Mouse (Mus musculus): ENCODE results near the gene 2310034G01Rik. TPM values are rescaled to one million over a fixed set of nuclear protein-coding genes. Genes with fewer than 3 reads are reported as not detected.
A peak's percentile ranks its signal among the peaks of the same experiment; 100 is the strongest.

The 2310034G01Rik gene
- polyA plus RNA-seq, 1 experiment from 2014 or later: 1.8 TPM

DNA sequence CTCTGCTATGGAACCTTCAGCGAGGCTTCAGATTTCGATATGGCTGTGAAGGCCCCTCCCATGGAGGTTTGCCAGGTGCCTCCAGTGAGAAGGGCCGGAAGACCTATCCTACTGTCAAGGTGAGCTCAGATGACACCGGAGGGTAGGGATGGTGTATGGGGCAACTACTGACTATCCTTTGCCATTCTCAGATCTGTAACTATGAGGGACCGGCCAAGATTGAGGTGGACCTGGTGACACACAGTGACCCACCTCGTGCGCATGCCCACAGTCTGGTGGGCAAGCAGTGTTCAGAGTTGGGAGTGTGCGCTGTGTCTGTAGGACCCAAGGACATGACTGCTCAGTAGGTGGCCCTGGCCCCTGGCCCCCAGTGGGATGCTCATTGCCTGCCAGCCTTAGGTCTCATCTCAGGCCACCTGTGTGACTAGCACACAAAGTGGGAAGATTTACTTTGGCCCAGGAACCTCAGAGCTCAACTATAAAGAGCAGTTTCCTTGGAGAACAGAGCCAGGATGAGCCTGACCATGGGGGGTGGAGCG lies 43.3 kb downstream of the 2310034G01Rik start:
- Histone ChIP-seq H3K4me2 (ENCODE audit: low read depth, low read length) (no peak overlapping the region), H3K36me3 (ENCODE audit: control insufficient read depth, insufficient read depth, low read length) (peaks cover 12% of the 10 kb centered on the region; the same call in 1 of the 2 replicates), H3K4me1 (ENCODE audit: control insufficient read depth, insufficient read depth, low read length) (peaks cover 18% of the 10 kb centered on the region), H3K9me3 (replicated peaks; ENCODE audit: control insufficient read depth, low read length) (no peaks in the 10 kb centered on the region), H3K4me3 (replicated peaks; ENCODE audit: low read length) (no peak overlapping the region), H3K9ac (ENCODE audit: low read length) (no peak overlapping the region), H3K27ac (ENCODE audit: low read length) (no peak overlapping the region), H3K27me3 (ENCODE audit: control insufficient read depth, insufficient read depth, low read length) (no peaks in the 10 kb centered on the region)
- no peak for ATAC-seq (ENCODE audit: insufficient read depth, low FRiP score)
- WGBS: 89% methylated on average over 9 of the region's 9 CpGs

DNA sequence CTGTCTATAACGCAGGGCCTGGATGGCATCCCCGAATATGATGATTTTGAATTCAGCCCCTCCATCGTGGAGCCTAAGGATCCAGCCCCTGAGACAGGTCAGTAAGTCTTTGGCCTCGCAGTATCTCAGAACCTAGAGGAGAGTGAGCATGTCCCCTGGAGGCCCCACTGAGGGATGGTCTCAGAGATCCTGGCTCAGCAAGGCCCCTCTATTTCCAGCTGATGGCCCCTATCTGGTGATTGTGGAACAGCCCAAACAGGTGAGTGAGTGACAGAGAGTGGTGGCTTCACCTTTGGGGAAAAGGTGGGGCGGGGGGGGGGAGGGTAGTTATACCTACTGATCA lies 43.9 kb downstream of the 2310034G01Rik start:
- Histone ChIP-seq H3K4me1 (ENCODE audit: control insufficient read depth, insufficient read depth, low read length) (peaks cover 18% of the 10 kb centered on the region), H3K9ac (ENCODE audit: low read length) (peak overlapping the region; percentile 82), H3K9me3 (replicated peaks; ENCODE audit: control insufficient read depth, low read length) (no peaks in the 10 kb centered on the region), H3K36me3 (ENCODE audit: control insufficient read depth, insufficient read depth, low read length) (0 out of 2 replicates have a peak, but pooled peaks cover 6% of the 10 kb centered on the region), H3K4me2 (ENCODE audit: low read depth, low read length) (peak overlapping the region; percentile 95), H3K4me3 (replicated peaks; ENCODE audit: low read length) (peak overlapping the region; percentile 81), H3K27ac (ENCODE audit: low read length) (peak overlapping the region; percentile 91), H3K27me3 (ENCODE audit: control insufficient read depth, insufficient read depth, low read length) (no peaks in the 10 kb centered on the region)
- ATAC-seq (ENCODE audit: insufficient read depth, low FRiP score): no peak
- WGBS: 51% methylated on average over 5 of the region's 5 CpGs

DNA sequence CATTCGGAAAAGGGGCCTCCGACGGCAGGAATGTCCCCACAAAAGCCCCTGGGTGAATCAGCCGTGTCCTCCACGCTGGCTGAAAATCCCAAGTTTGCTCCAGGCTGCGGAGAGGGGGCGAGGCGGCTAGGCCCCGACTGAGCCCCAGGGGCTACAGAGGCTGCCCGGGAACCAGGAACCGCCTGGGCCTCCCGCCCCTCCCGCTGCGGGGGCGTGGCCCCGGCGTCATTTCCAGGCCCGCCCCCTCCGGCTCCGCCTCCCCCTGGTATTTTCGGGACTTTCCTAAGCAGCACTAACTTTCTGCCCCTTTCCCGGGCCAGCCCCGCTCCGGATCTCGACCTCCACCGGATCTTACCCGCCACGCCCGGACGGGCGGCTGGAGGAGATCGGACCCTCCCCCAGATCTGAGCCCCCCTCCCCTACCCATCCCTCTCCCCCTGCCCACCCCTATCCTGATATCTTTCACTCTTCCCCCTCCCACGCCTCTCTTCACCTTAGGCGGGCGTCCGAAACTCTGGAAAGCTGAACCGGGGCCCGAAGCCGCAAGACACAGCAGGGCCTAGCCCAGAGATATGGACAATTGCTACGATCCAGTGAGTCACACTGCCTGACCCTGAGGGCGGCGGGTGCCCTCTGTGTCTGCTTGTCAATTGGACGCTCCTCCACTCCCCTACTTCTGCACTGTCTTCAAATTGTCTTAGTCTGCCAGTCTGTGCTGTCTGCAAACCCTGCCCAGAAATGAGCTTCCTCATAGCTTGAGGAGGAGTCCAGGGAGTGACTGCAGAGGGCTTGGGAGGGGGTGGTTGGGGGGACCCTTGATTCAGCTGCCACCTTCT lies 44.5 kb downstream of the 2310034G01Rik start:
- ATAC-seq (ENCODE audit: insufficient read depth, low FRiP score): peak; percentile 79
- Histone ChIP-seq H3K9ac (ENCODE audit: low read length) (peak overlapping the region; percentile 82), H3K27me3 (ENCODE audit: control insufficient read depth, insufficient read depth, low read length) (no peaks in the 10 kb centered on the region), H3K4me1 (ENCODE audit: control insufficient read depth, insufficient read depth, low read length) (peaks cover 18% of the 10 kb centered on the region), H3K9me3 (replicated peaks; ENCODE audit: control insufficient read depth, low read length) (no peaks in the 10 kb centered on the region), H3K4me2 (ENCODE audit: low read depth, low read length) (peak overlapping the region; percentile 95), H3K4me3 (replicated peaks; ENCODE audit: low read length) (peak overlapping the region; percentile 81), H3K27ac (ENCODE audit: low read length) (peak overlapping the region; percentile 91), H3K36me3 (ENCODE audit: control insufficient read depth, insufficient read depth, low read length) (0 out of 2 replicates have a peak, but pooled peaks cover under 1% of the 10 kb centered on the region)
- WGBS: under 1% methylated on average over 42 of the region's 43 CpGs

DNA sequence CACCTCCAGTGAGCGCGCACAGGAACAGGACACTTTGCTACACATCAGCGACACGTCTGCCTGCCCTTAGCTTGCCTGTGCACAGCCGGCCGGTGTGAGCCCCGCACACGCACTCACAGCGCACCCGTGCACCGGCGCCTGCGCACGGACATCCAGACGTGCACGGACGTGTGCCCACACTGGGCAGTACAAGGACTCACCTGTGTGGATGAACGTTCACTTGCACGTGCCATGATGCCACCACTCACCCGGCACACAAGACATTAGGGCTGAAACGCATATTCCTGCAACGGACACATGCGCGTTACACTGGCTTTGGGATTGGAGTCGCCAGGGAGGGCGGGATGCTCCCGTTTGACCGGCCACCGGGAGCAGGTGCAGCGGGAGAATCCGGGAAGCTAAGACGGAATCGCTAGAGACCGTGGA lies 45.2 kb downstream of the 2310034G01Rik start:
- peaks cover 18% of the 10 kb centered on the region for H3K4me1 ChIP-seq (ENCODE audit: control insufficient read depth, insufficient read depth, low read length)
- WGBS: under 1% methylated on average over 34 of the region's 34 CpGs
- peak overlapping the region; percentile 95 for H3K4me2 ChIP-seq (ENCODE audit: low read depth, low read length)
- H3K36me3 ChIP-seq (ENCODE audit: control insufficient read depth, insufficient read depth, low read length): no peaks in the 10 kb centered on the region
- peak overlapping the region; percentile 81 for H3K4me3 ChIP-seq (replicated peaks; ENCODE audit: low read length)
- peak overlapping the region; percentile 82 for H3K9ac ChIP-seq (ENCODE audit: low read length)
- peak; percentile 15 for ATAC-seq (ENCODE audit: insufficient read depth, low FRiP score)
- peak overlapping the region; percentile 91 for H3K27ac ChIP-seq (ENCODE audit: low read length)
- H3K9me3 ChIP-seq (replicated peaks; ENCODE audit: control insufficient read depth, low read length): no peaks in the 10 kb centered on the region
- H3K27me3 ChIP-seq (ENCODE audit: control insufficient read depth, insufficient read depth, low read length): no peaks in the 10 kb centered on the region

DNA sequence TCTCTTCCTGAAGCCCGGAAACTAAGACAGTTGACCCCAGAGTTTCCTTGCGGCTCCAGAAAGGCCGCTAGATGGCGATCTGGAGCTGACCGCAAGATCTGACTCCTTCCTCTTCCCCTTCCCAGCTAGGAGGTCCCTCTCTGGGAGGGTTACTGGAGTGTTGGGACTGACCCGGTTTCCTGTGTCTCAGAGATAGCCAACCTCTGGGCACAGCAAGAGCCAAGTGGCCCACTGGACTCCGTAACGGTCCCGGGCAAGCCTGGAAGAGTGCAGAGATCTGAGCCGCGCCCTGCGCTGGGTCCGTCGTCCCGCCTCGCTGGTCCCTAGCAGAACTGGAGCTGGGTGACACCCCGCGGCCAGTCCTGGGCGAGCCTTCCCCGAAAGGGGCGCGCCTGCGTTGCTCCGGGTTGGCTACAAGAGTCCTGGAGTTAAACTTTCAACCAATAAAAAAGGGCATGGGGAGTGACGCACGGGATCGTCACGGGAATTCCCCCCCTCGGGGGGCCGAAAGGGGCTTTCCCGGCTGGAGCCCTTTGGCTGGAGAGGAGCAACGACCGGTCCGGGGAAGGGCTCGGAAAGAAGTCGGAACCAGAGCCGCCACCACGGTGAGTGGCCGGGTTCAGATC lies 45.8 kb downstream of the 2310034G01Rik start, which contains the start of gene Nfkb2:
Gene Nfkb2, plus strand, starts transcription at position 105 of the 626 bp plus-strand sequence.
- Histone ChIP-seq H3K4me2 (ENCODE audit: low read depth, low read length) (peak within 1 kb of the TSS; percentile 95), H3K27ac (ENCODE audit: low read length) (peak within 1 kb of the TSS; percentile 91), H3K9me3 (replicated peaks; ENCODE audit: control insufficient read depth, low read length) (no peaks in the 10 kb centered on the region), H3K9ac (ENCODE audit: low read length) (peak within 1 kb of the TSS; percentile 82), H3K4me1 (ENCODE audit: control insufficient read depth, insufficient read depth, low read length) (peaks cover 18% of the 10 kb centered on the region), H3K36me3 (ENCODE audit: control insufficient read depth, insufficient read depth, low read length) (no peaks in the 10 kb centered on the region), H3K4me3 (replicated peaks; ENCODE audit: low read length) (peak within 1 kb of the TSS; percentile 81), H3K27me3 (ENCODE audit: control insufficient read depth, insufficient read depth, low read length) (no peaks in the 10 kb centered on the region)
- WGBS: under 1% methylated on average over 39 of the region's 39 CpGs
- peak; percentile 93 for ATAC-seq (ENCODE audit: insufficient read depth, low FRiP score)

DNA sequence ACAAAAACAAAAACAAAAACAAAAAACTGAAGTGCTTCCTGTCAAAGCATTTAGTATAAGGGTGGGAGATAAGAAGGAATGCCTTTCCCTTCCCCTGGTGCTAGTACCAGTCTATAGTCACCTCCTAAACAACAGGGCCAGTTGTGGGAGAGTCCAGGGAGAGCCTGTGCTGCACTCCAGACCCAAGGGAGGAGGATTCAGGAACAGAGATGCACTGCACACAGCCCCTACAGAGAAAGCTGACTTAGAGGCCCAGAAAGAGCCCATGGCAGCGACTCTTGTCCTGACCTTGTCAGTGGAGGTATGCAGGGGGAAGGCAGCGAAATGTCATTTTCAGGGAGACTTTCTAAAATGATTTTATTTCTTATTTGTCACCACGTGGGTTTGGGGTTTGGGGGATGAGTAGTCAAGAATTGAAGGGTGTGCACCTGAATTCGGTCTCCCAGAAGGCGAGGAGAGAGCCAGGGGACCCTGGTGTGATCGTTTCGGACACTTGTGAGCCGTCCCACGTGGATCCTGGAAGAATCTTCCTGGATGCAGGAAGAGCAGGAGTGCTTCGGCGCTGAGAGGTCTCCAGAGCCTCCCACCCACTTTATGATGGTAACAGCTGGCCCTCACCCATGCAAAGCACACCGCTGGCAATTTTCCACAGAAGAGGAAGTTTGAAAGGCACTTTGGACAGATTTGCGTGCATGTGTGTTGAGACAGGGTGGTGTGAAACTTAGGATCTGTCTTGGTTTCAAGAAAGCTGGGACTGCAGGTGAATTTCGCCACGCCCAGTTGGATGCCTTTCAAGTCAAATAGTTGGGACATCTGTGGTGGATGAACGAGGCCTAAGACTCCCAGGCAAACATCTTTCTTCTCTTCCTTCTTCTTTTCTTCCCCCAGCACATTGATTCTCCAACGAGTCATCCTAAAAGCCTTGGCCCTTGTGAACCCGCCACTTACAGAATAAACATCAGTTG lies 46.6 kb downstream of the 2310034G01Rik start:
- ATAC-seq (ENCODE audit: insufficient read depth, low FRiP score): no peak
- H3K36me3 ChIP-seq (ENCODE audit: control insufficient read depth, insufficient read depth, low read length): no peaks in the 10 kb centered on the region
- peak overlapping the region; percentile 81 for H3K4me3 ChIP-seq (replicated peaks; ENCODE audit: low read length)
- no peaks in the 10 kb centered on the region for H3K27me3 ChIP-seq (ENCODE audit: control insufficient read depth, insufficient read depth, low read length)
- H3K4me1 ChIP-seq (ENCODE audit: control insufficient read depth, insufficient read depth, low read length): peaks cover 14% of the 10 kb centered on the region
- peak overlapping the region; percentile 95 for H3K4me2 ChIP-seq (ENCODE audit: low read depth, low read length)
- H3K9me3 ChIP-seq (replicated peaks; ENCODE audit: control insufficient read depth, low read length): no peaks in the 10 kb centered on the region
- H3K27ac ChIP-seq (ENCODE audit: low read length): peak overlapping the region; percentile 91
- 49% methylated on average over 18 of the region's 18 CpGs for WGBS
- H3K9ac ChIP-seq (ENCODE audit: low read length): peak overlapping the region; percentile 82

DNA sequence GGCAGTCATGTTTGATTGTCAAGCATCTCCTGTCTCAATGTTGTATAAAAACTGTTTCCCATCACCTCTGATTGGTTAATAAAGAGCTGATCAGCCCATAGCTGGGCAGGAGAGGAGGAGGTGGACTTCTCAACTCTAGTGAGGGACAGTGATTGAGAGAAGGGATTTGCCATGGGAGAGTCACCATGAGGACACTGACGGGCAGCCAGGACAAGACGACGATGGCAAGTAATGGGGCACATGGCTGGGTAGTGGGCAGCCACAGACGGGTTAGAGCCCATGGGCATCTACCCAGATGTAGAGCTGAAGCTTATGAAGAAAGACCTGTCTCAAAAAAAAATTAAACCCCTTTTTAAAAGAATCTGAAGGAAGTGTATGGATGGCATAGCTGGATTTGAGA lies 47.6 kb downstream of the 2310034G01Rik start:
- Histone ChIP-seq H3K27ac (ENCODE audit: low read length) (no peak overlapping the region), H3K4me3 (replicated peaks; ENCODE audit: low read length) (no peak overlapping the region), H3K27me3 (ENCODE audit: control insufficient read depth, insufficient read depth, low read length) (no peaks in the 10 kb centered on the region), H3K9me3 (replicated peaks; ENCODE audit: control insufficient read depth, low read length) (no peaks in the 10 kb centered on the region), H3K4me1 (ENCODE audit: control insufficient read depth, insufficient read depth, low read length) (peaks cover 11% of the 10 kb centered on the region), H3K4me2 (ENCODE audit: low read depth, low read length) (no peak overlapping the region), H3K36me3 (ENCODE audit: control insufficient read depth, insufficient read depth, low read length) (no peaks in the 10 kb centered on the region), H3K9ac (ENCODE audit: low read length) (no peak overlapping the region)
- WGBS: 84% methylated on average over 4 of the region's 4 CpGs
- no peak for ATAC-seq (ENCODE audit: insufficient read depth, low FRiP score)

DNA sequence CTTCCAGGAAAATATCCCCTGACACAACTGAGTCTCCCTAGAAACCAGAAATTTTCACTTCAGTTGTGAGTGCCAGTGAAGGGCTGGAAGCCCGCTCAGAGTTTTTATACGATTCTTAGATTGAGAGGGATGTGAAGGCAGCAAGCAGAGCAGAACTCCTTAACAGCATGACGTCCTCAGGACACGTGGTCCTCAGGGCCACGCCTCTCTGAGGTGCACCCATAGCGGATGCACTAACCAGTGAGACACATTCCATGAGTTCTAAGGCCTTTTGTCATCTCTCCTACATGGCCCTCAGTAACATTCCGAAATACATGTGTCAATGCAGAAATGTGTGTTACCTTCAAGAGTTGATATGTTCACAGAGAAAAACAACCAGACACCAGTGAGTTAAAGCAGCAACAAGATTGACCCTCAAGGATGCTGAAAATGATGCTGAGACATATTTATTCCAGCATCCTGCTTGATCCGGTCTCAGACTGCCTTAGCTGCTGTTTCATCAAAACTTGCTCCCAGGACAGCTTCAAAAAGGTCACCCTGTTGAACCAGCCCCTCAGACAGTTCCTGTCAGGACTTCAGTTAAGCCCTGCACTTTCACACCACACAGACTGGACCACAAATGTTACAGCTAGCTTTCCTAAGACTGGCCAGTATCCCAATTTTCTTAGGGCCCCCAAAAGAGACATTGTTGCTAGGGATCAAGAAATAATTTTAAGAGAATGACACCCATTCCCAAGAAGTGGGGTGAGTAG lies 49.6 kb downstream of the 2310034G01Rik start:
- ATAC-seq (ENCODE audit: insufficient read depth, low FRiP score): no peak
- H3K27me3 ChIP-seq (ENCODE audit: control insufficient read depth, insufficient read depth, low read length): no peaks in the 10 kb centered on the region
- H3K27ac ChIP-seq (ENCODE audit: low read length): no peak overlapping the region
- H3K36me3 ChIP-seq (ENCODE audit: control insufficient read depth, insufficient read depth, low read length): no peaks in the 10 kb centered on the region
- H3K4me1 ChIP-seq (ENCODE audit: control insufficient read depth, insufficient read depth, low read length): peaks cover 4% of the 10 kb centered on the region
- H3K4me3 ChIP-seq (replicated peaks; ENCODE audit: low read length): no peak overlapping the region
- no peaks in the 10 kb centered on the region for H3K9me3 ChIP-seq (replicated peaks; ENCODE audit: control insufficient read depth, low read length)
- no peak overlapping the region for H3K4me2 ChIP-seq (ENCODE audit: low read depth, low read length)
- H3K9ac ChIP-seq (ENCODE audit: low read length): no peak overlapping the region
- WGBS: 42% methylated on average over 8 of the region's 8 CpGs
